ENCODE assay signal across 22 mouse cellular contexts in the genomic region with DNA sequence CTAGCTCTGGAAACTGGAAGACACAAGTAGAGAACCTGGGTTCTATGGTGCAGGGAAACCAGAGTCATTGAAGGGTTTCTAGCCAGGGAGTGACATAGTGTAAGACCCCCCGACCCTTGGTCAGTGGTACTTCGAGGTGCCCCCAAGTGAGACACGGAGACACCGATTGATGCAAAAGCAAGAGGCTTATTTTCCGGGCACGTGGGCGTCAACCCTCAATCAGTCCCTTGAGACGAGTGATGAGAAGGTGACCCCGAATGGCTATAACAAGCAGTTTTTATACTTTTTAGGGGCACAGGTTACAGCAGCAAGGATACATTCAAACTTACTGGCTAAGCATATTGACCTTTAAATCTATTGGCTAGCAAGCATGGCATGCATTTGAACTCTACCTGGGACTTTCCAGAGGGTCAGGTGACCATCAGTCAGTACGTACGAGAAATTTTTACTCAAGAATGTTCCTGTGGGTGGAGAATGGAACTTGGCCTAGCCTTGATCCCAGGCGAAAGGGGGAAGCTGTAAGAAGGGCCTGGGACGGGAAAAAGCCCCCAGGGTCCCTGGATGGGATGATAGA. TPM values are rescaled to one million over a fixed set of nuclear protein-coding genes. Genes with fewer than 3 reads are reported as not detected.
"Had no signal": no experiment of that assay in that cellular context is flagged by ENCODE, and none has a peak within 500 bp of the region (broad histone marks: within the 10 kb centered on the region; RNA-seq: fewer than 3 reads in every experiment).

No protein-coding gene starts in this region.

- ATAC-seq: lung, postnatal 0 days; midbrain, embryonic 13.5 days; midbrain, embryonic 15.5 days had no signal

- H3K27me3 ChIP-seq: lung, embryonic 15.5 days; midbrain, embryonic 13.5 days; midbrain, embryonic 15.5 days; neural tube, embryonic 13.5 days; neural tube, embryonic 15.5 days had no signal

- H3K9me3 ChIP-seq: lung, embryonic 15.5 days; megakaryocyte, embryonic 14.5 days; midbrain, embryonic 13.5 days; midbrain, embryonic 15.5 days; neural tube, embryonic 13.5 days; neural tube, embryonic 15.5 days had no signal

- H3K27ac ChIP-seq: lung, embryonic 15.5 days; macrophage; midbrain, embryonic 13.5 days; midbrain, embryonic 15.5 days; neural tube, embryonic 13.5 days; neural tube, embryonic 15.5 days had no signal

- H3K9ac ChIP-seq: lung, embryonic 15.5 days; midbrain, embryonic 13.5 days; midbrain, embryonic 15.5 days; neural tube, embryonic 13.5 days; neural tube, embryonic 15.5 days had no signal

- H3K36me3 ChIP-seq: lung, embryonic 15.5 days; midbrain, embryonic 13.5 days; midbrain, embryonic 15.5 days; neural tube, embryonic 13.5 days; neural tube, embryonic 15.5 days had no signal

- H3K4me3 ChIP-seq: lung, embryonic 15.5 days; megakaryocyte, embryonic 14.5 days; midbrain, embryonic 13.5 days; midbrain, embryonic 15.5 days; myocyte; neural tube, embryonic 13.5 days; neural tube, embryonic 15.5 days had no signal

- H3K4me1 ChIP-seq: midbrain, embryonic 13.5 days; midbrain, embryonic 15.5 days; neural tube, embryonic 13.5 days; neural tube, embryonic 15.5 days had no signal

- H3K4me2 ChIP-seq: lung, embryonic 15.5 days; midbrain, embryonic 11.5 days; midbrain, embryonic 13.5 days; midbrain, embryonic 15.5 days; neural tube, embryonic 13.5 days; neural tube, embryonic 15.5 days had no signal

- DNase-seq: lung, adult 2 months; lung, postnatal 14 days; lung, postnatal 36 days; retina, postnatal 1 day; right cerebral cortex, adult 18-20 months; right cerebral cortex, postnatal 25 days; right cerebral cortex, postnatal 4 days; spleen, adult 18-20 months; thymus, adult 18-20 months; thymus, postnatal 14 days; thymus, postnatal 36 days had no signal

RNA-seq across cellular contexts. Expression of a gene that starts 30.4 kb away (rescaled TPM):
- total RNA-seq: megakaryocyte progenitor cell, adult 5-6 weeks had no signal
